Mouse (Mus musculus) frontal cortex, postnatal 14 days (tissue): ENCODE measurements around the gene Gm8765.
"Not testable (repeated sequence)": the region's sequence is repeated elsewhere in the genome, so short reads cannot be mapped to it uniquely, and the experiment has no call there.

ENCODE experiments used
- DNase-seq, 2 experiments: peaks; one replicate each; pipeline ENCODE4 v3.0.0; 2022; ENCODE audit warnings: low spot score in 2 of 2

The Gm8765 gene

GRCm38 (mm10) chr13:50698012-50698411 is at the start of gene Gm8765:
Gene Gm8765 (plus strand): TSS chr13:50698312.
- DNase-seq: not testable (repeated sequence)

- DNase-seq: not testable (repeated sequence)
Measured at GRCm38 (mm10) chr13:50648771-50649170, 49.3 kb upstream of the Gm8765 start.

DNA sequence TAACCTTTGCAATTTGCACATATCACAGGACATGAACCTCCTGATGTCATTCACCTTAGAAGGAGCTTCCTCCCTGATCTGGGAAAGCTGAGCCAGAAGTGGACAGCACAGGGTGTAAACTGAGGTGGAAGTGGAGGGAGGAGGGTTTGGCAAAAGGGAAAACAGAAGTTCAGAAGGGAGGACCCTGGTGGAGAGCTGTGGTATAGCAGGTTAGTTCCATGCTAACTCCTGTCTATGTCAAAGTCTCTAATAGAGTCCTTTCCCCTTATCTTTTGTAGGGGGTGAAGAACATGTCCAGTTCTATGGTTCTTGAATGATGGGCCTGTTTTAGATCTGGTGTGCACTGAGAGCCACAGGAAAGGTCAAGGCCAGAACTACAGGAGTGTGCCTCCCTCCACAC is 52.2 kb downstream of the Gm8765 start:
- DNase-seq: not testable (repeated sequence)

GRCm38 (mm10) chr13:50751732-50752131 is 53.6 kb downstream of the Gm8765 start:
- DNase-seq: no peak

- not testable (repeated sequence) for DNase-seq
Measured at GRCm38 (mm10) chr13:50752961-50753360, 54.8 kb downstream of the Gm8765 start.
